Mouse (Mus musculus) heart, adult 2 months (tissue): Measurements from ENCODE around the gene Lgr4. TPM values are rescaled to one million over a fixed set of nuclear protein-coding genes. Genes with fewer than 3 reads are reported as not detected.

Source experiments
- DNase-seq, 2 experiments: peaks; one replicate each; pipeline ENCODE4 v3.0.0; 2021
- H3K27ac ChIP-seq: fragments of 200-600 bp; 2 replicates; pipeline ENCODE4 v1.8.1; 2022
- H3K27me3 ChIP-seq: fragments of 200-500 bp; 2 replicates; pipeline ENCODE4 v1.6.1; 2012; ENCODE audit warnings: mild to moderate bottlenecking, low read length, inconsistent platforms, mixed read lengths; ENCODE audit not compliant: control insufficient read depth, insufficient read depth
- H3K36me3 ChIP-seq: fragments of 200-500 bp; 2 replicates; pipeline ENCODE4 v1.6.1; 2012; ENCODE audit warnings: low read length, inconsistent platforms; ENCODE audit not compliant: control insufficient read depth, insufficient read depth
- H3K4me1 ChIP-seq: fragments of 200-500 bp; 2 replicates; pipeline ENCODE4 v1.6.1; 2011; ENCODE audit warnings: low read length; ENCODE audit not compliant: control insufficient read depth, insufficient read depth
- H3K4me3 ChIP-seq: fragments of 200-600 bp; 2 replicates; pipeline ENCODE4 v1.8.1; 2022
- H3K79me2 ChIP-seq: fragments of 200-500 bp; replicated peaks from 2 replicates; pipeline ENCODE4 v1.6.1; 2012; ENCODE audit warnings: mild to moderate bottlenecking, inconsistent platforms, low read length, moderate library complexity, mixed read lengths; ENCODE audit not compliant: control insufficient read depth, insufficient read depth
- H3K9ac ChIP-seq: fragments of 200-500 bp; 2 replicates; pipeline ENCODE4 v1.6.1; 2012; ENCODE audit warnings: low read depth, mild to moderate bottlenecking, control low read depth, inconsistent platforms, low read length, mixed read lengths
- CTCF ChIP-seq: fragments of 200-600 bp; IDR thresholded peaks from 2 replicates; pipeline ENCODE4 v1.8.1; 2022; ENCODE audit warnings: antibody characterized with exemption, mild to moderate bottlenecking, moderate library complexity
- EP300 ChIP-seq: fragments of 200-500 bp; IDR thresholded peaks from 2 replicates; pipeline ENCODE4 v1.6.1; 2011; ENCODE audit warnings: low read depth, low read length, control low read depth; ENCODE audit not compliant: insufficient read depth
- POLR2A ChIP-seq: fragments of 200-500 bp; IDR thresholded peaks from 2 replicates; pipeline ENCODE4 v1.6.1; 2011; ENCODE audit warnings: mild to moderate bottlenecking, low read depth, low read length, control low read depth; ENCODE audit not compliant: insufficient read depth
- WGBS: fragments of 180-500 bp; shearing (Covaris S2); methylation state at CpG from one replicate; pipeline ENCODE4 v1.1.7; 2018; 5-methylcytosine and 5-hydroxymethylcytosine counted together
- intact Hi-C: fragments of 180-260 bp; cut with DNase I; formaldehyde crosslinking; loops from one replicate; pipeline ENCODE4 v1.15.1; 2025
- polyA plus RNA-seq: library from polyadenylated mRNA; depleted of rRNA; stranded (reverse); fragments of >200 nt; gene quantifications from 2 replicates; pipeline ENCODE4 v1.2.3, GENCODE M21; 2012
- total RNA-seq, 2 experiments: library from RNA; stranded (reverse); gene quantifications; 2 replicates each; pipeline ENCODE4 v1.2.3; 2021

Gene Lgr4
- total and polyA plus RNA-seq, 3 experiments, result 13.5 to 23.7 (median 22.1) TPM

DNA sequence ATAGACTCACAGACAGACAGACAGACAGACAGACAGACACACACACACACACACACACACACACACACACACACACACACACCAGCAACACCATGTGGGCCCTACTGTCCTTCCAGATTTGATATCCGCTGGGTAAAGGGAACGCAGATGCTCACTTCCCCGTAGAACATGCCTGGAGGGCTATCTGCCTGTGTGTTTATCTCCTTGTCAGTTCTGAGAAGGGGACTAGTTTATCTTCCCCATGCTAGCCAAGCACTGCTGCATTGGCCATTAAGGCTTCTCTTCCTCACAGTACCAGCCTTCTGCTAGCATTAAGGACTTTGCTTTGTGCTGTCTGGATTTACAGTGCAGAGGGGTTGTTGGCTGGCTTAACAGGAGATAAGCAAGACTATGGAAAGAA is 11.8 kb downstream of the Lgr4 start:
- no peak overlapping the region for H3K27ac ChIP-seq
- no peak overlapping the region for H3K9ac ChIP-seq
- no peaks in the 10 kb centered on the region for H3K36me3 ChIP-seq
- no peak for DNase-seq
- no peak for TF ChIP-seq CTCF
- no peak for TF ChIP-seq EP300
- TF ChIP-seq POLR2A, result no peak
- 0 out of 2 replicates have a peak, but pooled peaks cover 4% of the 10 kb centered on the region for H3K79me2 ChIP-seq
- no peaks in the 10 kb centered on the region for H3K27me3 ChIP-seq
- intact Hi-C loops, result no loop called here
- no peak overlapping the region for H3K4me3 ChIP-seq
- WGBS, result 70% methylated on average over 3 of the region's 3 CpGs
- no peaks in the 10 kb centered on the region; the same call in none of the 2 replicates for H3K4me1 ChIP-seq

DNA sequence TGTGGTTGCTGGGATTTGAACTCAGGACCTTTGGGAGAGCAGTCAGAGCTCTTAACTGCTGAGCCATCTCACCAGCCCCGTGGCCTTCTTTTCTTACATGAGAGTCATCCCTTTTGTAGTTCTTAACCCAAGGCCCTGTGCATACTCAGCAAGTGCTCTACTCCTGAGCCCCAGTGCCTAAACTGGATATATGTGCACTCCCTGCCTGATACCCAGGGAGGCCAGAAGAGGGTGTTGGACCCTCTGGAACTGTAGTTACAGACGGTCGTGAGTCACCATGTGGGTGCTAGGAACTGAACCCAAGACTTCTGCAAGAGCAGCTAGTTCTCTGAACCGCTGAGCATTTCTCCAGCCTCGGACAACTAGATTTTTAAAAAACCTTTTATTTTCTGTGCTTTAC is 12.9 kb downstream of the Lgr4 start:
- intact Hi-C loops, result no loop called here
- no peaks in the 10 kb centered on the region; the same call in none of the 2 replicates for H3K4me1 ChIP-seq
- DNase-seq, result no peak

DNA sequence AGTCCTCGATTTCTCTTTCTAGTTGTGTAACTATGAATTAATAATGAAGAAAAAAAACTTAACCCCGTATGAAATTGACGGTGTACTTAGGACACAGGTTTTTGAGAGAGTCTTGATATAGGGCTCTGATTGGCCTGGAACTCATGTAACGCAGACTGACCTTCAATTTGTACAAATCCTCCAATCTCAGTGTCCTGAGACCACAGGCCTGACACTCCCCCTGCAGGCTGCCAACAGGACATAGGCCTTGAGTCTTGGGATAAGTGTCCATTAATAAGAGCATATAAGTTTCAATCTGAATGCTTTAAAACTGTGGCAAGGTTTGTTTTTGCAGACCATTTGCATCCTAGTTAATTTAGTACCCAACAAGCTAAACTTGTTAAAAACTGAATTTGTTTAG is 13.3 kb downstream of the Lgr4 start:
- peaks cover 4% of the 10 kb centered on the region; the same call in 1 of the 2 replicates for H3K36me3 ChIP-seq
- H3K27ac ChIP-seq, result no peak overlapping the region
- DNase-seq, result no peak
- H3K9ac ChIP-seq, result no peak overlapping the region
- H3K79me2 ChIP-seq, result peaks cover 4% of the 10 kb centered on the region; the same call in 1 of the 2 replicates
- TF ChIP-seq EP300, result no peak
- no peak for TF ChIP-seq POLR2A
- peak; percentile 33 for TF ChIP-seq CTCF
- no peak overlapping the region for H3K4me3 ChIP-seq
- peaks cover under 1% of the 10 kb centered on the region for H3K4me1 ChIP-seq
- WGBS, result 95% methylated on average over 4 of the region's 4 CpGs
- intact Hi-C loops, result no loop called here
- no peaks in the 10 kb centered on the region for H3K27me3 ChIP-seq

More for the DNA sequence above, 12.9 kb downstream of the Lgr4 start:
- Histone ChIP-seq H3K27ac (no peak overlapping the region), H3K9ac (no peak overlapping the region), H3K79me2 (peaks cover 6% of the 10 kb centered on the region; the same call in 1 of the 2 replicates), H3K36me3 (peaks cover 4% of the 10 kb centered on the region; the same call in 1 of the 2 replicates), H3K4me3 (no peak overlapping the region), H3K27me3 (no peaks in the 10 kb centered on the region)
- TF ChIP-seq CTCF (no peak), POLR2A (no peak), EP300 (no peak)
- 96% methylated on average over 5 of the region's 5 CpGs for WGBS

GRCm38 (mm10) chr2:109931978-109932780 is 14.7 kb downstream of the Lgr4 start:
- Histone ChIP-seq H3K9ac (no peak overlapping the region), H3K4me1 (peaks cover 1% of the 10 kb centered on the region), H3K36me3 (peaks cover 4% of the 10 kb centered on the region; the same call in 1 of the 2 replicates), H3K4me3 (no peak overlapping the region), H3K27me3 (no peaks in the 10 kb centered on the region), H3K79me2 (peaks cover 4% of the 10 kb centered on the region; the same call in 1 of the 2 replicates), H3K27ac (no peak overlapping the region)
- intact Hi-C loops, result no loop called here
- no peak for DNase-seq
- 48% methylated on average over 13 of the region's 13 CpGs for WGBS
- TF ChIP-seq CTCF (no peak), EP300 (no peak), POLR2A (no peak)

GRCm38 (mm10) chr2:109933151-109933550 is 15.7 kb downstream of the Lgr4 start:
- intact Hi-C loops, result no loop called here
- Histone ChIP-seq H3K27me3 (no peaks in the 10 kb centered on the region), H3K4me3 (no peak overlapping the region), H3K9ac (no peak overlapping the region), H3K79me2 (peaks cover 4% of the 10 kb centered on the region; the same call in 1 of the 2 replicates), H3K27ac (no peak overlapping the region), H3K36me3 (peaks cover 4% of the 10 kb centered on the region; the same call in 1 of the 2 replicates), H3K4me1 (peaks cover 1% of the 10 kb centered on the region)
- no peak for DNase-seq
- 87% methylated on average over 3 of the region's 3 CpGs for WGBS
- TF ChIP-seq POLR2A, result no peak
- no peak for TF ChIP-seq CTCF
- no peak for TF ChIP-seq EP300

DNA sequence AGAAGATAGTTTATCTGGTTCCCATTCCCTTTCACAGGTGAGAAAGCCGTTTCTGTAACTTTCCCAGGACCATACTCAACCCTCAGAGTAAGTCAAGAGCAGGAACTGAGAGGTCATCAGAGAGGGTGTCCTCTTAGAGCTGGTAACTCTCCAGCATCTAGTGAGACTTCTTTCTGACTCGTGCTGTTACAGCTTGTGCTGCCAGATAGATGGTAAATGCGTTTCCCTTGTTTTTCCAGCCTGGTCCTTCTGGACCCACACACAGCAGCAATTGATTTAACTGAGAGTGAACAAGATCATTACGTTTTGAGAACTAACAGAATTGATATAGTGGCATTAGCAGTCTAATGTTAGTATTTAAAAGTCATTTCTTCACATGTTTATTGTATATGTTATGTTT is 16.6 kb downstream of the Lgr4 start:
- Histone ChIP-seq H3K9ac (no peak overlapping the region), H3K27ac (no peak overlapping the region), H3K4me1 (peaks cover 1% of the 10 kb centered on the region), H3K79me2 (peaks cover 4% of the 10 kb centered on the region; the same call in 1 of the 2 replicates), H3K27me3 (no peaks in the 10 kb centered on the region), H3K36me3 (peaks cover 4% of the 10 kb centered on the region; the same call in 1 of the 2 replicates), H3K4me3 (no peak overlapping the region)
- intact Hi-C loops, result no loop called here
- WGBS, result 33% methylated on average over 4 of the region's 4 CpGs
- TF ChIP-seq CTCF, result no peak
- no peak for TF ChIP-seq POLR2A
- no peak for TF ChIP-seq EP300
- DNase-seq, result no peak
